Mouse (Mus musculus): ENCODE results near the gene Dmwd. TPM values are rescaled to one million over a fixed set of nuclear protein-coding genes. Genes with fewer than 3 reads are reported as not detected.

The Dmwd gene
- 3.2 and 4.6 TPM in 2 replicates for polyA plus RNA-seq (2015; fragmentation: Nextera tagmentation; extraction: Ambion mirVana)

DNA sequence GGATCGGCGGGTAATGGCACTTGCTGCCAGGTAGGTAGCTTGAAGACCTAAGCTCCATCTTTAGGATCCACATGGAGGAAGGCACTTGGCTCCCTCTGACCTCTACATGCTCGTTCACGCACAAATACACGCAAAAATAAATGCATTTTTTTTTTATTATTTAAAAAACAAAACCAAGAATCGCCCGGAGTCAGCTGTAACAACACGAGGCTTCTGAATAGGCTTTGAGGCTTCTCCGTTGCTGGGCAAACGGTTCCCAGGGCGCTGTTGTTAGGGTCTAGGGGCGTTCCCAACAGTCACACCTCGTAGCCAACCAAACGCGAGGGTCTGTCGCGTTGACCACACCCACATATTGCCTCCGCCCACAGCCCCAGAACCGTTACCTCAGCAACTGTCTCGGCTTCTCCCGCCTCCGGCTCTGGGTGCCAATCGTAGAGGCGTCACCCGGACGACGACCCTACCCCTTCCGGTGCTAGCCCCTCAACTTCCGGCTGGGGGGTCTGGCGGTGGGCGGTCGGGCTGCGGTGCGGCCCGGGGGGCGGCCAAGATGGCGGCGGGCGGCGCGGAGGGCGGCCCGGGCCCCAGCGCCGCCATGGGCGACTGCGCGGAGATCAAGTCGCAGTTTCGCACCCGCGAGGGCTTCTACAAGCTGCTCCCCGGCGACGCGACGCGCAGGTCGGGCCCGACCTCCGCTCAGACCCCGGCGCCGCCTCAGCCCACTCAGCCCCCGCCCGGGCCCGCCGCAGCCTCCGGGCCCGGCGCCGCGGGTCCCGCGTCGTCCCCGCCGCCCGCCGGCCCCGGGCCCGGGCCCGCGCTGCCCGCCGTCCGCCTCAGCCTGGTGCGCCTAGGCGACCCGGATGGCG lies at the start of gene Dmwd:
Gene Dmwd, plus strand, starts transcription at position 505 of the 863 bp plus-strand sequence.
- Histone ChIP-seq H3K9me3 (ENCODE audit: low read length) (no peaks in the 10 kb centered on the region), H3K9ac (replicated peaks) (peak within 1 kb of the TSS; percentile 85), H3K36me3 (replicated peaks; ENCODE audit: insufficient read depth, low read length) (peaks cover 14% of the 10 kb centered on the region), H3K27ac (ENCODE audit: low read depth) (peak within 1 kb of the TSS; percentile 89), H3K27me3 (ENCODE audit: insufficient read depth, low read length) (peaks cover 38% of the 10 kb centered on the region), H3K4me1 (ENCODE audit: insufficient read depth) (peaks cover 26% of the 10 kb centered on the region), H3K4me3 (ENCODE audit: low read depth, low read length) (peak within 1 kb of the TSS; percentile 72), H3K4me2 (ENCODE audit: low read depth, low read length) (peak within 1 kb of the TSS; percentile 90)
- TF ChIP-seq CTCF (IDR thresholded peaks at IDR 0.05; ENCODE audit: low read depth) (no peak), EP300 (IDR thresholded peaks at IDR 0.05; ENCODE audit: low read depth) (no peak; the same call in 1 of the 2 replicates)
- peak; percentile 92 for DNase-seq
- peak; percentile 96 for ATAC-seq
- 2% methylated on average over 52 of the region's 91 CpGs for WGBS (ENCODE audit: insufficient replicate concordance)

DNA sequence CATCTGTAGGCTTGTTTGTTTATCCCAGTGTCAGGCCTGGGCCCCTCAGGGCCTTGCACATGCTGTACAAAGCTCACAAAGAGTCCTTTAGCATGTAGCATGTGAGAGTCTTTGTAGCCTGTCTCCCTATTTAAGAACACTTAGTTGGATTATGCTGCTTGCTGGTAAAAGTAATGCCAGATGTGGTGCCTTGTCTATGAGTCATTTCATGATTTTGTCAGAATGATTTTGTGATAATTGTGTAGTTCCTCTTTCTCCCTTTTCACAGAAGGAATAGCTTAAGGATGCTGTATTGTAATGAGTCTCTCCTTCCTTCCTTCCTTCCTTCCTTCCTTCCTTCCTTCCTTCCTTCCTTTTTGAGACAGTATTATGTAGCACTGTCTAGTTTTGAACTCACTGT lies 48.0 kb upstream of the Dmwd start:
- DNase-seq = no peak
- Histone ChIP-seq H3K4me2 (ENCODE audit: low read depth, low read length) (no peak overlapping the region), H3K9ac (replicated peaks) (no peak overlapping the region), H3K36me3 (replicated peaks; ENCODE audit: insufficient read depth, low read length) (peaks cover 34% of the 10 kb centered on the region), H3K4me1 (ENCODE audit: insufficient read depth) (peaks cover 24% of the 10 kb centered on the region), H3K9me3 (ENCODE audit: low read length) (no peaks in the 10 kb centered on the region), H3K27ac (ENCODE audit: low read depth) (no peak overlapping the region), H3K4me3 (ENCODE audit: low read depth, low read length) (no peak overlapping the region), H3K27me3 (ENCODE audit: insufficient read depth, low read length) (peaks cover 8% of the 10 kb centered on the region)
- no peak for ATAC-seq
- TF ChIP-seq CTCF (IDR thresholded peaks at IDR 0.05; ENCODE audit: low read depth) (no peak), EP300 (IDR thresholded peaks at IDR 0.05; ENCODE audit: low read depth) (no peak)

GRCm38 (mm10) chr7:19029084-19029653 lies 46.9 kb upstream of the Dmwd start:
- peak; percentile 70 for DNase-seq
- no peaks in the 10 kb centered on the region for H3K9me3 ChIP-seq (ENCODE audit: low read length)
- H3K36me3 ChIP-seq (replicated peaks; ENCODE audit: insufficient read depth, low read length) = peaks cover 41% of the 10 kb centered on the region
- 77% methylated on average over 6 of the region's 6 CpGs for WGBS (ENCODE audit: insufficient replicate concordance)
- no peaks in the 10 kb centered on the region for H3K27me3 ChIP-seq (ENCODE audit: insufficient read depth, low read length)
- no peak for ATAC-seq
- no peak overlapping the region for H3K4me3 ChIP-seq (ENCODE audit: low read depth, low read length)
- peaks cover 21% of the 10 kb centered on the region for H3K4me1 ChIP-seq (ENCODE audit: insufficient read depth)
- H3K27ac ChIP-seq (ENCODE audit: low read depth) = no peak overlapping the region
- TF ChIP-seq EP300 (IDR thresholded peaks at IDR 0.05; ENCODE audit: low read depth) (no peak), CTCF (IDR thresholded peaks at IDR 0.05; ENCODE audit: low read depth) (peak; percentile 79)
- H3K9ac ChIP-seq (replicated peaks) = no peak overlapping the region
- no peak overlapping the region for H3K4me2 ChIP-seq (ENCODE audit: low read depth, low read length)

GRCm38 (mm10) chr7:19031641-19032040 lies 44.4 kb upstream of the Dmwd start:
- no peaks in the 10 kb centered on the region for H3K9me3 ChIP-seq (ENCODE audit: low read length)
- ATAC-seq (no peak), DNase-seq (no peak)
- H3K4me2 ChIP-seq (ENCODE audit: low read depth, low read length) = no peak overlapping the region
- no peak overlapping the region for H3K9ac ChIP-seq (replicated peaks)
- H3K27me3 ChIP-seq (ENCODE audit: insufficient read depth, low read length) = no peaks in the 10 kb centered on the region
- no peak overlapping the region for H3K27ac ChIP-seq (ENCODE audit: low read depth)
- WGBS (ENCODE audit: insufficient replicate concordance) = 82% methylated on average over 4 of the region's 4 CpGs
- TF ChIP-seq CTCF (IDR thresholded peaks at IDR 0.05; ENCODE audit: low read depth) (no peak), EP300 (IDR thresholded peaks at IDR 0.05; ENCODE audit: low read depth) (no peak)
- peaks cover 7% of the 10 kb centered on the region; the same call in 1 of the 2 replicates for H3K4me1 ChIP-seq (ENCODE audit: insufficient read depth)
- H3K36me3 ChIP-seq (replicated peaks; ENCODE audit: insufficient read depth, low read length) = peaks cover 58% of the 10 kb centered on the region
- H3K4me3 ChIP-seq (ENCODE audit: low read depth, low read length) = no peak overlapping the region

GRCm38 (mm10) chr7:19044616-19045015 lies 31.4 kb upstream of the Dmwd start:
- WGBS (ENCODE audit: insufficient replicate concordance) = 93% methylated on average over 6 of the region's 6 CpGs
- no peak overlapping the region for H3K4me3 ChIP-seq (ENCODE audit: low read depth, low read length)
- TF ChIP-seq CTCF (IDR thresholded peaks at IDR 0.05; ENCODE audit: low read depth) = no peak
- no peak for TF ChIP-seq EP300 (IDR thresholded peaks at IDR 0.05; ENCODE audit: low read depth)
- DNase-seq = no peak
- H3K9me3 ChIP-seq (ENCODE audit: low read length) = no peaks in the 10 kb centered on the region
- no peak overlapping the region for H3K4me2 ChIP-seq (ENCODE audit: low read depth, low read length)
- H3K27me3 ChIP-seq (ENCODE audit: insufficient read depth, low read length) = no peaks in the 10 kb centered on the region
- H3K36me3 ChIP-seq (replicated peaks; ENCODE audit: insufficient read depth, low read length) = peaks cover 87% of the 10 kb centered on the region
- no peak overlapping the region for H3K9ac ChIP-seq (replicated peaks)
- H3K4me1 ChIP-seq (ENCODE audit: insufficient read depth) = no peaks in the 10 kb centered on the region
- H3K27ac ChIP-seq (ENCODE audit: low read depth) = no peak overlapping the region
- peak; percentile 44; the same call in 1 of the 2 replicates for ATAC-seq

- H3K4me3 ChIP-seq (ENCODE audit: low read depth, low read length) = no peak overlapping the region
- 81% methylated on average over 11 of the region's 11 CpGs for WGBS (ENCODE audit: insufficient replicate concordance)
- H3K4me2 ChIP-seq (ENCODE audit: low read depth, low read length) = no peak overlapping the region
- no peak overlapping the region for H3K9ac ChIP-seq (replicated peaks)
- H3K4me1 ChIP-seq (ENCODE audit: insufficient read depth) = no peaks in the 10 kb centered on the region
- no peak for TF ChIP-seq CTCF (IDR thresholded peaks at IDR 0.05; ENCODE audit: low read depth)
- TF ChIP-seq EP300 (IDR thresholded peaks at IDR 0.05; ENCODE audit: low read depth) = no peak
- H3K36me3 ChIP-seq (replicated peaks; ENCODE audit: insufficient read depth, low read length) = peaks cover 87% of the 10 kb centered on the region
- DNase-seq = no peak
- no peaks in the 10 kb centered on the region for H3K9me3 ChIP-seq (ENCODE audit: low read length)
- no peak for ATAC-seq
- H3K27me3 ChIP-seq (ENCODE audit: insufficient read depth, low read length) = no peaks in the 10 kb centered on the region
- no peak overlapping the region for H3K27ac ChIP-seq (ENCODE audit: low read depth)
Measured at GRCm38 (mm10) chr7:19046286-19047069, 29.5 kb upstream of the Dmwd start.

Measured in liver, postnatal 0 days (tissue).